ENCODE assay signal across 35 mouse cellular contexts in genomic region chr9:44507345-44507744, GRCm38 (mm10). TPM values are rescaled to one million over a fixed set of nuclear protein-coding genes. Genes with fewer than 3 reads are reported as not detected.
DNase-seq lines count a peak whose midpoint lies in the region; ATAC-seq lines count a peak whose summit lies in the region.
"Had no signal": no experiment of that assay in that cellular context is flagged by ENCODE, and none has a peak within 500 bp of the region (broad histone marks: within the 10 kb centered on the region; RNA-seq: fewer than 3 reads in every experiment).

No protein-coding gene starts in this region.

- H3K4me1 ChIP-seq in heart, embryonic 11.5 days (ENCODE audit: control insufficient read depth, insufficient read depth, low read length) = peaks cover 33% of the 10 kb centered on the region
- H3K4me1 ChIP-seq in limb, embryonic 12.5 days (replicated peaks) = peaks cover 44% of the 10 kb centered on the region

- DNase-seq in adrenal gland, postnatal 10 days = peak; percentile 14
- no peak for DNase-seq in adrenal gland, postnatal 36 days
- DNase-seq in heart, adult 11 months = peak; percentile 93
- peak; percentile 7 for DNase-seq in layer of hippocampus, adult 11-12 months (ENCODE audit: low spot score)
- no peak for DNase-seq in layer of hippocampus, adult 9-11 months
- DNase-seq: adrenal gland, adult 2 months; heart, postnatal 36 days; kidney, postnatal 36 days; liver, embryonic 13.5 days; lung, adult 18-20 months; right cerebral cortex, postnatal 4 days; thymus, postnatal 14 days had no signal

- no peaks in the 10 kb centered on the region for H3K27me3 ChIP-seq in heart, embryonic 11.5 days (ENCODE audit: control insufficient read depth, insufficient read depth, low read length)
- H3K27me3 ChIP-seq in limb, embryonic 12.5 days = peaks cover 12% of the 10 kb centered on the region
- H3K27me3 ChIP-seq: CH12.LX; embryonic facial prominence, embryonic 12.5 days; forebrain, embryonic 15.5 days; heart, embryonic 15.5 days; intestine, embryonic 15.5 days; kidney, embryonic 15.5 days; limb, embryonic 15.5 days had no signal

- no peaks in the 10 kb centered on the region for H3K9me3 ChIP-seq in heart, embryonic 11.5 days (replicated peaks; ENCODE audit: control insufficient read depth, low read length)
- H3K9me3 ChIP-seq in limb, embryonic 12.5 days = no peaks in the 10 kb centered on the region
- H3K9me3 ChIP-seq: embryonic facial prominence, embryonic 12.5 days; forebrain, embryonic 15.5 days; heart, embryonic 15.5 days; hindbrain, embryonic 12.5 days; intestine, embryonic 15.5 days; kidney, embryonic 15.5 days; limb, embryonic 15.5 days; liver, embryonic 13.5 days; megakaryocyte, embryonic 14.5 days; midbrain, embryonic 12.5 days; neural tube, embryonic 13.5 days had no signal

- 93% methylated on average over 6 of the region's 6 CpGs for WGBS in heart, embryonic 11.5 days (ENCODE audit: insufficient replicate concordance)
- 95% methylated on average over 6 of the region's 6 CpGs for WGBS in limb, embryonic 12.5 days

- no peak overlapping the region for H3K9ac ChIP-seq in heart, embryonic 11.5 days (ENCODE audit: low read depth, low read length)
- 0 out of 2 replicates have a peak overlapping the region, but pooled peaks have one; percentile 31 for H3K9ac ChIP-seq in limb, embryonic 12.5 days (replicated peaks)
- H3K9ac ChIP-seq: embryonic facial prominence, embryonic 12.5 days; forebrain, embryonic 15.5 days; heart, embryonic 15.5 days; hindbrain, embryonic 12.5 days; intestine, embryonic 15.5 days; kidney, embryonic 15.5 days; limb, embryonic 15.5 days; liver, embryonic 13.5 days; midbrain, embryonic 12.5 days; neural tube, embryonic 13.5 days had no signal

- ATAC-seq in heart, embryonic 11.5 days (replicated peaks; ENCODE audit: insufficient number of reproducible peaks, low FRiP score, low TSS enrichment) = no peak
- ATAC-seq in limb, embryonic 12.5 days (ENCODE audit: insufficient number of reproducible peaks, insufficient read depth, low FRiP score, low TSS enrichment, low read depth) = no peak
- ATAC-seq: activated CD4-positive, CD25-positive, alpha-beta regulatory T cell, adult 4 months; forebrain, embryonic 15.5 days; hindbrain, postnatal 0 days; intestine, embryonic 15.5 days; lung, postnatal 0 days had no signal

- H3K4me3 ChIP-seq in heart, embryonic 11.5 days (ENCODE audit: low read depth, low read length) = no peak overlapping the region
- no peak overlapping the region for H3K4me3 ChIP-seq in limb, embryonic 12.5 days (replicated peaks)
- H3K4me3 ChIP-seq: embryonic facial prominence, embryonic 12.5 days; forebrain, embryonic 15.5 days; heart, embryonic 15.5 days; hindbrain, embryonic 12.5 days; intestine, embryonic 15.5 days; kidney, embryonic 15.5 days; limb, embryonic 15.5 days; liver, embryonic 13.5 days; megakaryocyte, embryonic 14.5 days; midbrain, embryonic 12.5 days; neural tube, embryonic 13.5 days had no signal

- H3K4me2 ChIP-seq in heart, embryonic 11.5 days = no peak overlapping the region
- H3K4me2 ChIP-seq in limb, embryonic 12.5 days = no peak overlapping the region
- H3K4me2 ChIP-seq: embryonic facial prominence, embryonic 12.5 days; forebrain, embryonic 15.5 days; heart, embryonic 15.5 days; hindbrain, embryonic 12.5 days; intestine, embryonic 15.5 days; kidney, embryonic 15.5 days; limb, embryonic 15.5 days; liver, embryonic 13.5 days; midbrain, embryonic 12.5 days; neural tube, embryonic 13.5 days had no signal

- H3K27ac ChIP-seq in heart, embryonic 11.5 days (ENCODE audit: low read depth, low read length) = no peak overlapping the region
- H3K27ac ChIP-seq in limb, embryonic 12.5 days = no peak overlapping the region
- H3K27ac ChIP-seq: embryonic facial prominence, embryonic 12.5 days; forebrain, embryonic 15.5 days; heart, embryonic 15.5 days; hindbrain, embryonic 12.5 days; hindbrain, postnatal 0 days; intestine, embryonic 15.5 days; kidney, embryonic 15.5 days; limb, embryonic 15.5 days; liver, embryonic 13.5 days; midbrain, embryonic 12.5 days; neural tube, embryonic 13.5 days had no signal

- peaks cover 27% of the 10 kb centered on the region for H3K36me3 ChIP-seq in heart, embryonic 11.5 days (ENCODE audit: control insufficient read depth, insufficient read depth, low read length)
- H3K36me3 ChIP-seq in limb, embryonic 12.5 days = peaks cover 71% of the 10 kb centered on the region

RNA-seq across cellular contexts. Expression of gene Bcl9l, which starts 24.7 kb away (rescaled TPM):
- total RNA-seq in adrenal gland, postnatal 10 days (2021) = 10 to 100 TPM; 64.6 to 72.6 TPM
- total RNA-seq in adrenal gland, postnatal 36 days (2021) = 10 to 100 TPM; 47.6 to 51.8 TPM
- polyA plus RNA-seq in heart, embryonic 11.5 days (2014; fragmentation: Nextera tagmentation; extraction: Ambion mirVana) = 8.7 and 9.3 TPM in 2 replicates
- polyA plus RNA-seq in limb, embryonic 12.5 days (2016; fragmentation: Nextera tagmentation; extraction: Ambion mirVana) = 14.3 and 17.3 TPM in 2 replicates

RNA-seq across cellular contexts. Expression of gene Upk2, which starts 52.6 kb away (rescaled TPM):
- total RNA-seq in adrenal gland, postnatal 10 days (2021) = not detected
- total RNA-seq in adrenal gland, postnatal 36 days (2021) = not detected
- polyA plus RNA-seq in heart, embryonic 11.5 days (2014; fragmentation: Nextera tagmentation; extraction: Ambion mirVana) = 0.14 TPM in 1 of 2 replicates, not detected in the other
- polyA plus RNA-seq in limb, embryonic 12.5 days (2016; fragmentation: Nextera tagmentation; extraction: Ambion mirVana) = 0.31 and 0.65 TPM in 2 replicates
- total RNA-seq: adrenal gland, adult 2 months; CH12.LX; heart, postnatal 36 days; hindbrain, postnatal 0 days; layer of hippocampus, postnatal 10 days; left cerebral cortex, adult 8-10 months; left cerebral cortex, postnatal 36 days had no signal
- polyA plus RNA-seq: activated CD4-positive, CD25-positive, alpha-beta regulatory T cell, adult 4 months; adrenal gland, adult 2 months; forebrain, embryonic 15.5 days; frontal cortex, adult 2 months; heart, embryonic 15.5 days; hindbrain, embryonic 12.5 days; hindbrain, postnatal 0 days; liver, embryonic 13.5 days; midbrain, embryonic 12.5 days; neural tube, embryonic 13.5 days; spleen, adult 2 months had no signal

RNA-seq across cellular contexts. Expression of gene Cxcr5, which starts 54.3 kb away (rescaled TPM):
- total RNA-seq in adrenal gland, postnatal 10 days (2021) = 1 to 10 TPM; 1.0 to 1.4 TPM
- not detected for total RNA-seq in adrenal gland, postnatal 36 days (2021)
- polyA plus RNA-seq in heart, embryonic 11.5 days (2014; fragmentation: Nextera tagmentation; extraction: Ambion mirVana) = 0.06 TPM in 1 of 2 replicates, not detected in the other
- polyA plus RNA-seq in limb, embryonic 12.5 days (2016; fragmentation: Nextera tagmentation; extraction: Ambion mirVana) = not detected in 2 replicates
- total RNA-seq: gastrocnemius, adult 18-20 months; hindbrain, postnatal 0 days; layer of hippocampus, postnatal 10 days; left cerebral cortex, adult 8-10 months; left cerebral cortex, postnatal 36 days had no signal
- polyA plus RNA-seq: C2C12; forebrain, embryonic 15.5 days; hindbrain, embryonic 12.5 days; hindbrain, postnatal 0 days; kidney, embryonic 15.5 days; midbrain, embryonic 12.5 days; neural tube, embryonic 13.5 days had no signal

Comparison
In these comparisons a context has a peak if more than half of its experiments do, and no peak if none do; other contexts are left out.
1. DNase-seq: peak in adrenal gland, postnatal 10 days (single experiment), heart, adult 11 months (single experiment) and layer of hippocampus, adult 11-12 months (single experiment); none in adrenal gland, postnatal 36 days (0 of 2) and layer of hippocampus, adult 9-11 months (single experiment).